Mouse (Mus musculus): Measurements from ENCODE around the gene Cyb5b. TPM values are rescaled to one million over a fixed set of nuclear protein-coding genes. Genes with fewer than 3 reads are reported as not detected.
"Not testable (repeated sequence)": the region's sequence is repeated elsewhere in the genome, so short reads cannot be mapped to it uniquely, and the experiment has no call there.

Gene Cyb5b
- 76.5 and 84.0 TPM in 2 replicates for polyA plus RNA-seq (2015; fragmentation: Nextera tagmentation; extraction: Ambion mirVana)

GRCm38 (mm10) chr8:107150404-107151157, at the start of gene Cyb5b:
Gene Cyb5b, plus strand, starts transcription at chr8:107150640.
- peak; percentile 96 for ATAC-seq (ENCODE audit: low read depth)
- WGBS = under 1% methylated on average over 65 of the region's 65 CpGs
- Histone ChIP-seq H3K4me1 (replicated peaks; ENCODE audit: control insufficient read depth, insufficient read depth, low read length) (peaks cover 4% of the 10 kb centered on the region), H3K36me3 (ENCODE audit: control insufficient read depth, insufficient read depth, low read length) (peaks cover 14% of the 10 kb centered on the region; the same call in 1 of the 2 replicates), H3K27ac (ENCODE audit: low read length) (peak within 1 kb of the TSS; percentile 78), H3K4me2 (ENCODE audit: low read depth, low read length) (peak within 1 kb of the TSS; percentile 68), H3K9ac (ENCODE audit: low read length) (peak within 1 kb of the TSS; percentile 71), H3K27me3 (ENCODE audit: control insufficient read depth, insufficient read depth, low read depth, low read length) (no peaks in the 10 kb centered on the region), H3K4me3 (ENCODE audit: low read length) (peak within 1 kb of the TSS; percentile 68), H3K9me3 (ENCODE audit: control insufficient read depth, low read length) (no peaks in the 10 kb centered on the region)

GRCm38 (mm10) chr8:107104547-107104946, 45.9 kb upstream of the Cyb5b start:
- H3K4me2 ChIP-seq (ENCODE audit: low read depth, low read length) = no peak overlapping the region
- no peaks in the 10 kb centered on the region for H3K27me3 ChIP-seq (ENCODE audit: control insufficient read depth, insufficient read depth, low read depth, low read length)
- H3K4me1 ChIP-seq (replicated peaks; ENCODE audit: control insufficient read depth, insufficient read depth, low read length) = no peaks in the 10 kb centered on the region
- peak; percentile 59; the same call in 1 of the 2 replicates for ATAC-seq (ENCODE audit: low read depth)
- WGBS = 9% methylated on average over 4 of the region's 4 CpGs
- H3K9me3 ChIP-seq (ENCODE audit: control insufficient read depth, low read length) = no peaks in the 10 kb centered on the region
- no peaks in the 10 kb centered on the region for H3K36me3 ChIP-seq (ENCODE audit: control insufficient read depth, insufficient read depth, low read length)
- H3K4me3 ChIP-seq (ENCODE audit: low read length) = no peak overlapping the region
- H3K9ac ChIP-seq (ENCODE audit: low read length) = no peak overlapping the region
- no peak overlapping the region for H3K27ac ChIP-seq (ENCODE audit: low read length)

GRCm38 (mm10) chr8:107108089-107108488, 42.4 kb upstream of the Cyb5b start:
- not testable (repeated sequence) for H3K4me3 ChIP-seq (ENCODE audit: low read length); H3K36me3 ChIP-seq (ENCODE audit: control insufficient read depth, insufficient read depth, low read length); H3K9ac ChIP-seq (ENCODE audit: low read length); H3K4me2 ChIP-seq (ENCODE audit: low read depth, low read length); ATAC-seq (ENCODE audit: low read depth); H3K27me3 ChIP-seq (ENCODE audit: control insufficient read depth, insufficient read depth, low read depth, low read length); H3K27ac ChIP-seq (ENCODE audit: low read length); H3K9me3 ChIP-seq (ENCODE audit: control insufficient read depth, low read length); H3K4me1 ChIP-seq (replicated peaks; ENCODE audit: control insufficient read depth, insufficient read depth, low read length)
- 94% methylated on average over 5 of the region's 5 CpGs for WGBS

GRCm38 (mm10) chr8:107108978-107109720, 41.3 kb upstream of the Cyb5b start:
- H3K27ac ChIP-seq (ENCODE audit: low read length) = no peak overlapping the region
- no peaks in the 10 kb centered on the region for H3K36me3 ChIP-seq (ENCODE audit: control insufficient read depth, insufficient read depth, low read length)
- H3K4me2 ChIP-seq (ENCODE audit: low read depth, low read length) = peak overlapping the region; percentile 43
- ATAC-seq (ENCODE audit: low read depth) = peak; percentile 39; the same call in 1 of the 2 replicates
- 47% methylated on average over 23 of the region's 23 CpGs for WGBS
- no peaks in the 10 kb centered on the region for H3K9me3 ChIP-seq (ENCODE audit: control insufficient read depth, low read length)
- H3K4me3 ChIP-seq (ENCODE audit: low read length) = peak overlapping the region; percentile 25
- no peaks in the 10 kb centered on the region; the same call in 1 of the 2 replicates for H3K4me1 ChIP-seq (replicated peaks; ENCODE audit: control insufficient read depth, insufficient read depth, low read length)
- H3K9ac ChIP-seq (ENCODE audit: low read length) = peak overlapping the region; percentile 37; the same call in 1 of the 2 replicates
- no peaks in the 10 kb centered on the region for H3K27me3 ChIP-seq (ENCODE audit: control insufficient read depth, insufficient read depth, low read depth, low read length)

- H3K27ac ChIP-seq (ENCODE audit: low read length) = no peak overlapping the region
- no peaks in the 10 kb centered on the region for H3K36me3 ChIP-seq (ENCODE audit: control insufficient read depth, insufficient read depth, low read length)
- H3K4me3 ChIP-seq (ENCODE audit: low read length) = no peak overlapping the region
- no peaks in the 10 kb centered on the region for H3K9me3 ChIP-seq (ENCODE audit: control insufficient read depth, low read length)
- no peak overlapping the region for H3K4me2 ChIP-seq (ENCODE audit: low read depth, low read length)
- no peak for ATAC-seq (ENCODE audit: low read depth)
- WGBS = 66% methylated on average over 5 of the region's 5 CpGs
- no peak overlapping the region for H3K9ac ChIP-seq (ENCODE audit: low read length)
- no peaks in the 10 kb centered on the region; the same call in none of the 2 replicates for H3K4me1 ChIP-seq (replicated peaks; ENCODE audit: control insufficient read depth, insufficient read depth, low read length)
- H3K27me3 ChIP-seq (ENCODE audit: control insufficient read depth, insufficient read depth, low read depth, low read length) = no peaks in the 10 kb centered on the region
Measured at GRCm38 (mm10) chr8:107109816-107110435, 40.5 kb upstream of the Cyb5b start.

GRCm38 (mm10) chr8:107110629-107111330, 39.7 kb upstream of the Cyb5b start:
- H3K36me3 ChIP-seq (ENCODE audit: control insufficient read depth, insufficient read depth, low read length) = no peaks in the 10 kb centered on the region
- ATAC-seq (ENCODE audit: low read depth) = no peak
- no peaks in the 10 kb centered on the region; the same call in none of the 2 replicates for H3K4me1 ChIP-seq (replicated peaks; ENCODE audit: control insufficient read depth, insufficient read depth, low read length)
- H3K4me2 ChIP-seq (ENCODE audit: low read depth, low read length) = no peak overlapping the region
- no peak overlapping the region for H3K27ac ChIP-seq (ENCODE audit: low read length)
- H3K9me3 ChIP-seq (ENCODE audit: control insufficient read depth, low read length) = no peaks in the 10 kb centered on the region
- H3K4me3 ChIP-seq (ENCODE audit: low read length) = no peak overlapping the region
- H3K9ac ChIP-seq (ENCODE audit: low read length) = no peak overlapping the region
- 65% methylated on average over 9 of the region's 9 CpGs for WGBS
- no peaks in the 10 kb centered on the region for H3K27me3 ChIP-seq (ENCODE audit: control insufficient read depth, insufficient read depth, low read depth, low read length)

- Histone ChIP-seq H3K4me2 (ENCODE audit: low read depth, low read length) (no peak overlapping the region), H3K27me3 (ENCODE audit: control insufficient read depth, insufficient read depth, low read depth, low read length) (no peaks in the 10 kb centered on the region), H3K9me3 (ENCODE audit: control insufficient read depth, low read length) (no peaks in the 10 kb centered on the region), H3K9ac (ENCODE audit: low read length) (no peak overlapping the region), H3K27ac (ENCODE audit: low read length) (no peak overlapping the region), H3K4me1 (replicated peaks; ENCODE audit: control insufficient read depth, insufficient read depth, low read length) (peaks cover 2% of the 10 kb centered on the region), H3K36me3 (ENCODE audit: control insufficient read depth, insufficient read depth, low read length) (no peaks in the 10 kb centered on the region), H3K4me3 (ENCODE audit: low read length) (no peak overlapping the region)
- no peak for ATAC-seq (ENCODE audit: low read depth)
- 84% methylated on average over 10 of the region's 11 CpGs for WGBS
Measured at GRCm38 (mm10) chr8:107111340-107112105, 38.9 kb upstream of the Cyb5b start.

GRCm38 (mm10) chr8:107113209-107113608, 37.2 kb upstream of the Cyb5b start:
- H3K27me3 ChIP-seq (ENCODE audit: control insufficient read depth, insufficient read depth, low read depth, low read length) = no peaks in the 10 kb centered on the region
- no peaks in the 10 kb centered on the region for H3K36me3 ChIP-seq (ENCODE audit: control insufficient read depth, insufficient read depth, low read length)
- H3K4me2 ChIP-seq (ENCODE audit: low read depth, low read length) = no peak overlapping the region
- peaks cover 2% of the 10 kb centered on the region for H3K4me1 ChIP-seq (replicated peaks; ENCODE audit: control insufficient read depth, insufficient read depth, low read length)
- H3K9ac ChIP-seq (ENCODE audit: low read length) = no peak overlapping the region
- no peak for ATAC-seq (ENCODE audit: low read depth)
- no peaks in the 10 kb centered on the region for H3K9me3 ChIP-seq (ENCODE audit: control insufficient read depth, low read length)
- WGBS = 58% methylated on average over 4 of the region's 4 CpGs
- H3K27ac ChIP-seq (ENCODE audit: low read length) = no peak overlapping the region
- H3K4me3 ChIP-seq (ENCODE audit: low read length) = no peak overlapping the region

Data from lung, embryonic 16.5 days (tissue).